9 mouse cellular contexts compared by ENCODE assay signal in the genomic region with DNA sequence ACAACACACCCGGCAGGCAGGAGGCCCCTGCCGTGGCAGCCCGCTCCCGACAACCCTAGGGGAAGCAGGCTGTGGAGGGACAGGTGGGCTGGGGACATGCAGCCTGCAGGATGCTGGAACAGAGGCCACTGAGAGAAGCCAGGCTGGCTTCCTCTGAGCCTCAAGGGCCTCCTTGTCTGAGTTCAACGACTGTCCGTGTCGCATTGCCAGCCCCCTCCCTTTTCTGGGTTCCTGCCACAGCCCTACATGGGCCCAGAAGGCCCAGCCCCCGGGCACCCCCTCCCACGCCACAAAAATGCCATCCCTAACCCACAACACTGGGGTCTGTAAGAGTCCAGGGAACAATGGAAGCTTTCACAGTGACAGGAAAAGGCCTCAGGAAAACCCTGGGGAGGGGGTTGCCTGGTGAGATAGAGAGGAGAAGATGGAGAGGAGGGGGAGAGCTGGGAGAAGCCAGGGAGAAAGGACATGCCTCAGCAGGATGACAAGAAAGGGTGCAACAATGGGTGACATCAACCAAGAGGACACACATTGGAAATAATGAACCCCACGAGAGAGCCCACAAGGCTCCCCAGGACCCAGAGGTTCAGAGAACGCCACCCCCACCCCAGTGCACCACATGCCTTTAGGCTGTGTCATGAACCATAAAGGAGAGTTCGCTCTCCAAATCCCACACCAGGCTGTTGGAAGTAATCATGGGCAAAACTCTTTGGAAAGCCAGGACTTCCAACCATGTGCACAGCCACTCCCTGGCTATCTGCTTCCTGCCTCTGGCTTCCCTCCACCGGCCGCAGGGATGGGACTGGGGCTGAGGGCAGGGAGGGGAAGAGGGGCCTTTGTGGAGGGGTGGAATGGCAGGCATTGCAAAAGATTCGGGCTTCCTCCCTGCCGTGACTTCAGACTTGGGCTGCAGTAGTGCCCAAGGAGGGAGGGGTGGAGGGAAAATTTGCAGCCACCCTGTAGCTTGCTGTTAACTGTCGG. TPM values are rescaled to one million over a fixed set of nuclear protein-coding genes. Genes with fewer than 3 reads are reported as not detected.
DNase-seq lines count a peak whose midpoint lies in the region; ATAC-seq and TF ChIP-seq lines count a peak whose summit lies in the region.
"Had no signal": no experiment of that assay in that cellular context is flagged by ENCODE, and none has a peak within 500 bp of the region (broad histone marks: within the 10 kb centered on the region; RNA-seq: fewer than 3 reads in every experiment).

No protein-coding gene starts in this region.

- TF ChIP-seq POLR2A in brain, embryonic 14.5 days (IDR thresholded peaks at IDR 0.05; ENCODE audit: borderline replicate concordance, extremely low read depth, insufficient read depth, insufficient read length, poor library complexity, severe bottlenecking): no peak

- no peak for DNase-seq in layer of hippocampus, adult 2 months (ENCODE audit: low spot score in 2 of 2)
- no peak for DNase-seq in layer of hippocampus, adult 18-20 months (ENCODE audit: low spot score in 2 of 2)
- peak; percentile 74 for DNase-seq in brain, embryonic 14.5 days (ENCODE audit: low read depth)
- peak; percentile 76 for DNase-seq in gastrocnemius, postnatal 25 days
- no peak for DNase-seq in yolk sac, embryonic 10.5 days (ENCODE audit: low spot score)
- DNase-seq in embryo, embryonic 10.5 days (ENCODE audit: low spot score): no peak

- H3K9me3 ChIP-seq in hindbrain, embryonic 16.5 days (ENCODE audit: control insufficient read depth, low read length): no peaks in the 10 kb centered on the region
- H3K9me3 ChIP-seq in midbrain, embryonic 13.5 days: no peaks in the 10 kb centered on the region

- H3K4me1 ChIP-seq in hindbrain, embryonic 16.5 days (ENCODE audit: control insufficient read depth, insufficient read depth, low read depth, low read length): peaks cover 36% of the 10 kb centered on the region
- H3K4me1 ChIP-seq in midbrain, embryonic 13.5 days (replicated peaks): peaks cover 27% of the 10 kb centered on the region

- ATAC-seq in hindbrain, embryonic 16.5 days: peak; percentile 87
- ATAC-seq in midbrain, embryonic 13.5 days: peak; percentile 83

- H3K36me3 ChIP-seq in hindbrain, embryonic 16.5 days (ENCODE audit: control insufficient read depth, insufficient read depth, low read length): no peaks in the 10 kb centered on the region
- no peaks in the 10 kb centered on the region for H3K36me3 ChIP-seq in midbrain, embryonic 13.5 days

- WGBS in hindbrain, embryonic 16.5 days: 18% methylated on average over 17 of the region's 17 CpGs
- 45% methylated on average over 17 of the region's 17 CpGs for WGBS in midbrain, embryonic 13.5 days

- no peak for TF ChIP-seq CTCF in layer of hippocampus, adult 2 months (conservative IDR thresholded peaks at IDR 0.05)
- no peak for TF ChIP-seq CTCF in brain, embryonic 14.5 days (IDR thresholded peaks at IDR 0.05; ENCODE audit: borderline replicate concordance, extremely low read depth, insufficient read depth, insufficient read length)

- no peak overlapping the region for H3K4me3 ChIP-seq in layer of hippocampus, adult 2 months
- no peak overlapping the region for H3K4me3 ChIP-seq in hindbrain, embryonic 16.5 days (ENCODE audit: low read length)
- no peak overlapping the region for H3K4me3 ChIP-seq in midbrain, embryonic 13.5 days (replicated peaks)

- no peak overlapping the region for H3K4me2 ChIP-seq in hindbrain, embryonic 16.5 days (ENCODE audit: low read length)
- no peak overlapping the region for H3K4me2 ChIP-seq in midbrain, embryonic 13.5 days (replicated peaks)

- no peaks in the 10 kb centered on the region for H3K27me3 ChIP-seq in hindbrain, embryonic 16.5 days (replicated peaks; ENCODE audit: control insufficient read depth, insufficient read depth, low read length)
- H3K27me3 ChIP-seq in midbrain, embryonic 13.5 days: no peaks in the 10 kb centered on the region

- H3K27ac ChIP-seq in layer of hippocampus, adult 2 months: peak overlapping the region; percentile 79
- peak overlapping the region; percentile 75 for H3K27ac ChIP-seq in hindbrain, embryonic 16.5 days (ENCODE audit: low read depth, low read length)
- peak overlapping the region; percentile 53 for H3K27ac ChIP-seq in midbrain, embryonic 13.5 days
- H3K27ac ChIP-seq: liver, embryonic 14.5 days had no signal

- no peak overlapping the region for H3K9ac ChIP-seq in hindbrain, embryonic 16.5 days (ENCODE audit: low read depth, low read length)
- H3K9ac ChIP-seq in midbrain, embryonic 13.5 days (replicated peaks): peak overlapping the region; percentile 52
- H3K9ac ChIP-seq: liver, embryonic 14.5 days had no signal

RNA-seq across cellular contexts. Expression of gene Zcchc24, which starts 33.8 kb away (rescaled TPM):
- 10 to 100 TPM; 56.4 to 58.5 TPM for total RNA-seq in layer of hippocampus, adult 2 months (2021)
- 10 to 100 TPM; 61.8 to 65.7 TPM for total RNA-seq in layer of hippocampus, adult 18-20 months (2021)
- polyA plus RNA-seq in brain, embryonic 14.5 days (2012; rRNA removed): 14.8 and 19.6 TPM in 2 replicates
- total RNA-seq in gastrocnemius, postnatal 25 days (2021): 10 to 100 TPM; 41.5 to 45.0 TPM
- 10.1 and 17.2 TPM in 2 replicates for polyA plus RNA-seq in hindbrain, embryonic 16.5 days (2015; fragmentation: Nextera tagmentation; extraction: Ambion mirVana)
- 7.3 and 9.3 TPM in 2 replicates for polyA plus RNA-seq in midbrain, embryonic 13.5 days (2015; fragmentation: Nextera tagmentation; extraction: Ambion mirVana)

RNA-seq across cellular contexts. Expression of gene Ppif, which starts 41.1 kb away (rescaled TPM):
- 10 to 100 TPM; 27.4 to 34.2 TPM for total RNA-seq in layer of hippocampus, adult 2 months (2021)
- 10 to 100 TPM; 26.8 to 30.1 TPM for total RNA-seq in layer of hippocampus, adult 18-20 months (2021)
- 59.5 and 71.6 TPM in 2 replicates for polyA plus RNA-seq in brain, embryonic 14.5 days (2012; rRNA removed)
- total RNA-seq in gastrocnemius, postnatal 25 days (2021): 10 to 100 TPM; 39.9 to 51.1 TPM
- 34.6 and 45.4 TPM in 2 replicates for polyA plus RNA-seq in hindbrain, embryonic 16.5 days (2015; fragmentation: Nextera tagmentation; extraction: Ambion mirVana)
- 25.3 and 25.5 TPM in 2 replicates for polyA plus RNA-seq in midbrain, embryonic 13.5 days (2015; fragmentation: Nextera tagmentation; extraction: Ambion mirVana)

Comparison
In these comparisons a context has a peak if more than half of its experiments do, and no peak if none do; other contexts are left out.
1. DNase-seq: peak in brain, embryonic 14.5 days (single experiment) and gastrocnemius, postnatal 25 days (single experiment); none in layer of hippocampus, adult 2 months (0 of 2), layer of hippocampus, adult 18-20 months (0 of 2), yolk sac, embryonic 10.5 days (single experiment) and embryo, embryonic 10.5 days (single experiment).
2. Peak in every context shown above with its lines, with median percentiles within 50 percentile points of each other: H3K27ac ChIP-seq.